Mouse (Mus musculus) embryonic facial prominence, embryonic 10.5 days (tissue): ENCODE results near the gene Plpp7. TPM values are rescaled to one million over a fixed set of nuclear protein-coding genes. Genes with fewer than 3 reads are reported as not detected.
A peak's percentile ranks its signal among the peaks of the same experiment; 100 is the strongest.

ENCODE experiments used
- DNase-seq: peaks from one replicate; pipeline ENCODE4 v3.0.0-alpha.2; 2017; ENCODE audit warnings: low spot score
- H3K27ac ChIP-seq: fragments of 300-500 bp; sonication (generic); replicated peaks from 2 replicates; pipeline ENCODE4 v1.5.1; 2016; ENCODE audit warnings: mild to moderate bottlenecking
- H3K27me3 ChIP-seq: fragments of 300-500 bp; sonication (generic); replicated peaks from 2 replicates; pipeline ENCODE4 v1.6.1; 2016; ENCODE audit warnings: low read depth, mild to moderate bottlenecking; ENCODE audit not compliant: poor library complexity, severe bottlenecking
- H3K36me3 ChIP-seq: fragments of 300-500 bp; sonication (generic); replicated peaks from 2 replicates; pipeline ENCODE4 v1.6.1; 2016; ENCODE audit warnings: mild to moderate bottlenecking, moderate library complexity
- H3K4me1 ChIP-seq: fragments of 300-500 bp; sonication (generic); 2 replicates; pipeline ENCODE4 v1.6.1; 2016
- H3K4me3 ChIP-seq: fragments of 300-500 bp; sonication (generic); 2 replicates; pipeline ENCODE4 v1.5.1; 2016; ENCODE audit warnings: mild to moderate bottlenecking, moderate library complexity
- H3K9me3 ChIP-seq: fragments of 300-500 bp; sonication (generic); 2 replicates; pipeline ENCODE4 v1.6.1; 2016; ENCODE audit warnings: mild to moderate bottlenecking
- WGBS: fragments of 180-500 bp; shearing (Covaris S2); methylation state at CpG from one replicate; pipeline ENCODE4 v1.1.7; 2016; 5-methylcytosine and 5-hydroxymethylcytosine counted together
- polyA plus RNA-seq: library from polyadenylated mRNA; unstranded; fragments of >200 nt; fragmentation: Nextera tagmentation; extraction: Ambion mirVana; gene quantifications from 2 replicates; pipeline ENCODE4 v1.2.1, GENCODE M21; 2016

Gene Plpp7
- polyA plus RNA-seq, 1 experiment from 2014 or later: 4.7 TPM

GRCm38 (mm10) chr2:32088372-32088981 is 6.9 kb upstream of the Plpp7 start:
- H3K4me1 ChIP-seq: peaks cover 26% of the 10 kb centered on the region
- no peaks in the 10 kb centered on the region for H3K36me3 ChIP-seq
- H3K9me3 ChIP-seq: no peaks in the 10 kb centered on the region
- 8% methylated on average over 35 of the region's 35 CpGs for WGBS
- peaks cover 74% of the 10 kb centered on the region for H3K27me3 ChIP-seq
- H3K27ac ChIP-seq: 0 out of 2 replicates have a peak overlapping the region, but pooled peaks have one; percentile 10
- H3K4me3 ChIP-seq: peak overlapping the region; percentile 49
- DNase-seq: peak; percentile 69

- peaks cover 63% of the 10 kb centered on the region for H3K27me3 ChIP-seq
Measured at GRCm38 (mm10) chr2:32089606-32090005, 5.7 kb upstream of the Plpp7 start.

GRCm38 (mm10) chr2:32090145-32090544 is 5.2 kb upstream of the Plpp7 start:
- no peaks in the 10 kb centered on the region for H3K36me3 ChIP-seq
- peaks cover 58% of the 10 kb centered on the region for H3K27me3 ChIP-seq
- peaks cover 15% of the 10 kb centered on the region for H3K4me1 ChIP-seq
- DNase-seq: no peak
- WGBS: 81% methylated on average over 2 of the region's 2 CpGs
- no peak overlapping the region for H3K4me3 ChIP-seq
- H3K27ac ChIP-seq: no peak overlapping the region
- no peaks in the 10 kb centered on the region for H3K9me3 ChIP-seq

More at GRCm38 (mm10) chr2:32089606-32090005, 5.7 kb upstream of the Plpp7 start:
- no peak overlapping the region for H3K4me3 ChIP-seq
- H3K27ac ChIP-seq: no peak overlapping the region
- no peaks in the 10 kb centered on the region for H3K36me3 ChIP-seq
- no peak for DNase-seq
- H3K9me3 ChIP-seq: no peaks in the 10 kb centered on the region
- H3K4me1 ChIP-seq: peaks cover 15% of the 10 kb centered on the region
- WGBS: 75% methylated on average over 3 of the region's 3 CpGs

DNA sequence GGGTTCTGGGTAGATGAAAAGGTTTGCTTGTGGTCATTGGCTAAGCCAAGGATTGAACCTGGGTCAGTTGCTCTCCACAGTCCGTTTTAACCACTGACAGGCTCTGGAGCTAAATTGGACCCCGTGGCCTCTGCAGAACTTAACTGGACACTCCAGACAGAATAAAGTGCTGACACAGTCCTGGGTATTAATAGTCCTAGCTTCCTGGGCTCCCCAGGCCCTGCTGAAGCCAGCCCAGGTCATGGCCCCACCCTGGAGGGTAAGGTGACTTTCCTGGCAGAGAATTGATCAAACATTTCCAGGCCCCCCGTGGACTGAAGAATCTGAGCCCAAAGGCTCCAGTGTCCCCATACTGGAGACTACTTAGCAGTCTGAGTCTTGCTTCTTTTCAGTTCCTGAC is 3.4 kb upstream of the Plpp7 start:
- WGBS: 68% methylated on average over 3 of the region's 3 CpGs
- H3K27ac ChIP-seq: no peak overlapping the region
- DNase-seq: no peak

GRCm38 (mm10) chr2:32094001-32094707 is 1.2 kb upstream of the Plpp7 start:
- WGBS: 86% methylated on average over 7 of the region's 7 CpGs
- Histone ChIP-seq H3K4me1 (peaks cover 20% of the 10 kb centered on the region), H3K27me3 (peaks cover 17% of the 10 kb centered on the region), H3K27ac (no peak overlapping the region), H3K4me3 (no peak overlapping the region), H3K9me3 (no peaks in the 10 kb centered on the region), H3K36me3 (no peaks in the 10 kb centered on the region)
- DNase-seq: no peak

More for the DNA sequence above, 3.4 kb upstream of the Plpp7 start:
- Histone ChIP-seq H3K9me3 (no peaks in the 10 kb centered on the region), H3K36me3 (no peaks in the 10 kb centered on the region), H3K4me3 (no peak overlapping the region), H3K27me3 (peaks cover 39% of the 10 kb centered on the region), H3K4me1 (peaks cover 32% of the 10 kb centered on the region)

DNA sequence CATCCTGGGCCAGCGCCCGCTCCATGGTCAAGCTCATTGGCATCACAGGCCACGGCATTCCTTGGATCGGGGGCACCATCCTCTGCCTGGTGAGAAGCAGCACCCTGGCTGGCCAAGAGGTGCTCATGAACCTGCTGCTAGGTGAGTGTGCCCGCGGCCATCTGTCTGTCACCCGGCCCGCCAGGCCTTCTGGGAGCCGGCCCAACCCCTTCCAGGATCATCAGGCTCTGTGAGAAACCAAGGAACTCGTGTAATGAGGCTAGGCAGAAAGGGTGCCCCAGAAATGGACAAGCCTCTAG is 743 bp downstream of the Plpp7 start:
- WGBS: 86% methylated on average over 10 of the region's 10 CpGs
- DNase-seq: no peak
- Histone ChIP-seq H3K4me1 (peaks cover 17% of the 10 kb centered on the region), H3K9me3 (0 out of 2 replicates have a peak, but pooled peaks cover 2% of the 10 kb centered on the region), H3K27ac (peak overlapping the region; percentile 75), H3K4me3 (peak overlapping the region; percentile 43), H3K36me3 (no peaks in the 10 kb centered on the region; the same call in 1 of the 2 replicates), H3K27me3 (0 out of 2 replicates have a peak, but pooled peaks cover 4% of the 10 kb centered on the region)

GRCm38 (mm10) chr2:32102944-32103343 is 7.6 kb downstream of the Plpp7 start:
- Histone ChIP-seq H3K4me3 (peak overlapping the region; percentile 33), H3K27me3 (no peaks in the 10 kb centered on the region), H3K9me3 (0 out of 2 replicates have a peak, but pooled peaks cover 2% of the 10 kb centered on the region), H3K36me3 (no peaks in the 10 kb centered on the region; the same call in 1 of the 2 replicates), H3K27ac (no peak overlapping the region), H3K4me1 (peaks cover 17% of the 10 kb centered on the region)
- no peak for DNase-seq
- 56% methylated on average over 5 of the region's 5 CpGs for WGBS

GRCm38 (mm10) chr2:32103557-32103956 is 8.2 kb downstream of the Plpp7 start:
- H3K9me3 ChIP-seq: 0 out of 2 replicates have a peak, but pooled peaks cover 2% of the 10 kb centered on the region
- no peak for DNase-seq
- 78% methylated on average over 7 of the region's 7 CpGs for WGBS
- peak overlapping the region; percentile 33 for H3K4me3 ChIP-seq
- H3K36me3 ChIP-seq: no peaks in the 10 kb centered on the region; the same call in 1 of the 2 replicates
- peaks cover 17% of the 10 kb centered on the region for H3K4me1 ChIP-seq
- no peaks in the 10 kb centered on the region for H3K27me3 ChIP-seq
- no peak overlapping the region for H3K27ac ChIP-seq

DNA sequence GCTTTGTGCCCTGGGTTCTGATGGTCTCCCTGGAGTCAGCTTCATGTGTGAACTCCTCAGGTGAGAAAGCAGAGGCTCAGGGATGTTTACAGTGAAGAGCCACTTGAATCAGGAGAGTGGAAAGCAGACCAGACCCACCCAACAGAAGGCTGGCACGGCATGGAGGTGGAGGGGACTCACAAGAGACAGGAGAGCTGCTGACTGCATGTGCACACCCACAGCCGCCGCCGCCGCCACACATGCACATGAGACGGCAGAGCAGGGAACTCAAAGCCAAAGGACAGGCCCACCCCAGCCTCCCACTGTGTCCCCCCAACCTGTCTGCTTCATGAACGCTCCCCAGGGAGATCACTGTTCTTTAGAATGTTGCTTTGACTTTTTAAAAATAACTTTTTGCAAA is 8.8 kb downstream of the Plpp7 start:
- DNase-seq: no peak
- whole genome bisulfite sequencing: 84% methylated on average over 7 of the region's 7 CpGs
- no peak overlapping the region for H3K4me3 ChIP-seq
- H3K9me3 ChIP-seq: 0 out of 2 replicates have a peak, but pooled peaks cover 2% of the 10 kb centered on the region
- H3K27me3 ChIP-seq: no peaks in the 10 kb centered on the region
- H3K36me3 ChIP-seq: no peaks in the 10 kb centered on the region; the same call in 1 of the 2 replicates
- no peak overlapping the region for H3K27ac ChIP-seq
- peaks cover 17% of the 10 kb centered on the region for H3K4me1 ChIP-seq

DNA sequence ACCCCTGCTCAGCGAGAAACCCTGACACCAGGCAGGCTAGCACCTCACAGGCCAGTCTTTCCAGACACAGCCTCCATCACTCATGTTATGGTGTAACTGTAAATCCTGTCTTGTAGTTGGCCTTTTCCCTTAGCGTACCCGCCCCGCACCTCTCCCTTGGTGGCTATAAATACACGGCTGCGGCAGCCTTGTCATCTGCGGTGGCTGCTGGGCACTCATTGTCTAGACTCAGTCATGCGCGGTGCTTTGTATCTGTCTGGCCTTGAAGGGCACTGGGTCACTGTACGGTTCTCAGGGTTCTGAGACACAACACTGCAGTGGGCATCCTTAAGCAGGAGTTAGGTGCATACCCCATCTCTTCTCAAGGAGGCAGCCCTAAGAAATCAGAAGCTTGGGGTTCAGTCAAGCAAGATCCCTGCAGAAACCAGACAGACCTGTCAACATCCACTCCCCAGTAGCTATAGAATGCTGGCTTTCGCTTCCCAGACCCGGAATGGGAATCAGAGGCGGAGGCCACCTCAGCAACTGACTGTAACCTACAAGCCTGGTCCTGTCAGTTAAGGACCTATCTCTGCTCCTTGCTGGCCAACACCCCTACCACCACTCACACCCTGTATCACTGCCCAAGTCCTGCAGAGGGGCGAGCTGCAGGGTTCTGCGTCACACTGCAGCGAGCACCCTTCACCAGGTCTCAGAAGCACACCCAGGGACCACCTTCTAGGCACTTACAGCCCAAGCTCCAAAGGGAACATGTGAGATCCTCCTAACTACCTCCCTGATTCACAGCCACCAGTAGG is 10.0 kb downstream of the Plpp7 start:
- 0 out of 2 replicates have a peak, but pooled peaks cover 2% of the 10 kb centered on the region for H3K9me3 ChIP-seq
- DNase-seq: no peak
- no peaks in the 10 kb centered on the region; the same call in 1 of the 2 replicates for H3K36me3 ChIP-seq
- H3K4me1 ChIP-seq: peaks cover 17% of the 10 kb centered on the region
- no peaks in the 10 kb centered on the region for H3K27me3 ChIP-seq
- 78% methylated on average over 16 of the region's 16 CpGs for WGBS
- 0 out of 2 replicates have a peak overlapping the region, but pooled peaks have one; percentile 7 for H3K27ac ChIP-seq
- H3K4me3 ChIP-seq: no peak overlapping the region

DNA sequence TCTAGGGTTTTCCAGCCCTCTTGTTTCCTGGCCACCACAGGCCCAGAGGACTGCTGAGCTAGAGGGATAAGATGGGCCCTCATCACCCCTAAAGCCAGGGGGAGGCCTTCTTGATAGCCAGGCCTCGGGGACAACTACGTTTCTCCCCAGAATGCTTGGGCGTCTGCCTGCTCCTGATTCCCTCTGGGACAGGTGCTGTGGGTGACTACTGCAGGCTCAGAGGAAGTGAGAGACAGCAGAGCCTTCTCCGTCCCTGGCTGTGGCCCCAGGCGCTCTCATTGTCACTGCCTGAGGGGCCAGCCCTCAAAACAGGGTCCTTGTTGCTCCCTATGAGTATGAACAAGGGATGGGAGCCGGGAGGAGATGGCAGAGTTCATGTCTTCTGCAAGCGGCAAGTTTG is 10.6 kb downstream of the Plpp7 start:
- Histone ChIP-seq H3K27me3 (no peaks in the 10 kb centered on the region), H3K9me3 (no peaks in the 10 kb centered on the region), H3K36me3 (no peaks in the 10 kb centered on the region), H3K27ac (0 out of 2 replicates have a peak overlapping the region, but pooled peaks have one; percentile 7), H3K4me3 (no peak overlapping the region), H3K4me1 (peaks cover 17% of the 10 kb centered on the region)
- no peak for DNase-seq
- 80% methylated on average over 7 of the region's 7 CpGs for WGBS

- no peak overlapping the region for H3K27ac ChIP-seq
- no peaks in the 10 kb centered on the region for H3K9me3 ChIP-seq
- no peaks in the 10 kb centered on the region for H3K36me3 ChIP-seq
- H3K27me3 ChIP-seq: no peaks in the 10 kb centered on the region
- DNase-seq: no peak
- H3K4me1 ChIP-seq: no peaks in the 10 kb centered on the region
- WGBS: 97% methylated on average over 1 of the region's 1 CpGs
- H3K4me3 ChIP-seq: no peak overlapping the region
Measured at GRCm38 (mm10) chr2:32111268-32111667, 15.9 kb downstream of the Plpp7 start.
